Mouse (Mus musculus) testis, adult 2 months (tissue): ENCODE results near the gene Emp3. TPM values are rescaled to one million over a fixed set of nuclear protein-coding genes. Genes with fewer than 3 reads are reported as not detected.

Source experiments
- H3K27ac ChIP-seq: fragments of 200-500 bp; 2 replicates; pipeline ENCODE4 v1.5.1; 2012; ENCODE audit warnings: low read depth, low read length; ENCODE audit not compliant: control insufficient read depth, insufficient read depth
- H3K27me3 ChIP-seq: fragments of 200-500 bp; 2 replicates; pipeline ENCODE4 v1.6.1; 2012; ENCODE audit warnings: mild to moderate bottlenecking, low read length, moderate library complexity; ENCODE audit not compliant: control insufficient read depth, insufficient read depth
- H3K36me3 ChIP-seq: fragments of 200-500 bp; 2 replicates; pipeline ENCODE4 v1.6.1; 2012; ENCODE audit warnings: mild to moderate bottlenecking, low read length; ENCODE audit not compliant: control insufficient read depth, insufficient read depth
- H3K4me1 ChIP-seq: fragments of 200-500 bp; 2 replicates; pipeline ENCODE4 v1.6.1; 2012; ENCODE audit warnings: low read length; ENCODE audit not compliant: control insufficient read depth, insufficient read depth
- H3K4me3 ChIP-seq: fragments of 200-500 bp; 2 replicates; pipeline ENCODE4 v1.5.1; 2012; ENCODE audit warnings: low read depth, mild to moderate bottlenecking, low read length, moderate library complexity, mixed read lengths; ENCODE audit not compliant: control insufficient read depth
- CTCF ChIP-seq: fragments of 200-500 bp; IDR thresholded peaks from 2 replicates; pipeline ENCODE4 v1.5.1; 2012; ENCODE audit warnings: low read depth, mild to moderate bottlenecking, inconsistent platforms, low read length, moderate library complexity; ENCODE audit not compliant: control insufficient read depth, insufficient read depth, insufficient replicate concordance
- POLR2A ChIP-seq: fragments of 200-500 bp; IDR thresholded peaks from 2 replicates; pipeline ENCODE4 v1.6.1; 2012; ENCODE audit warnings: low read depth, mild to moderate bottlenecking, inconsistent platforms, low read length, moderate library complexity; ENCODE audit not compliant: control insufficient read depth
- polyA plus RNA-seq: library from polyadenylated mRNA; depleted of rRNA; stranded (reverse); fragments of >200 nt; gene quantifications from 2 replicates; pipeline ENCODE4 v1.2.3, GENCODE M21; 2012; rRNA removed

Gene Emp3
- polyA plus RNA-seq, 1 experiment, result 80.7 TPM

- Histone ChIP-seq H3K4me1 (peaks cover 18% of the 10 kb centered on the region), H3K4me3 (no peak overlapping the region), H3K27ac (no peak overlapping the region), H3K27me3 (no peaks in the 10 kb centered on the region), H3K36me3 (no peaks in the 10 kb centered on the region; the same call in 1 of the 2 replicates)
- TF ChIP-seq CTCF (no peak), POLR2A (no peak)
Observed at GRCm38 (mm10) chr7:45876895-45877294, 44.3 kb downstream of the Emp3 start.

- Histone ChIP-seq H3K4me3 (peak overlapping the region; percentile 94), H3K27me3 (no peaks in the 10 kb centered on the region), H3K27ac (peak overlapping the region; percentile 87), H3K36me3 (no peaks in the 10 kb centered on the region; the same call in 1 of the 2 replicates), H3K4me1 (peaks cover 39% of the 10 kb centered on the region)
- TF ChIP-seq CTCF (no peak), POLR2A (no peak)
Observed at GRCm38 (mm10) chr7:45873061-45873947, 47.9 kb downstream of the Emp3 start.

- TF ChIP-seq POLR2A, result peak; percentile 31; the same call in 1 of the 2 replicates
- TF ChIP-seq CTCF, result peak; percentile 91; the same call in 1 of the 2 replicates
- Histone ChIP-seq H3K27me3 (no peaks in the 10 kb centered on the region), H3K4me1 (peaks cover 44% of the 10 kb centered on the region), H3K36me3 (no peaks in the 10 kb centered on the region; the same call in 1 of the 2 replicates), H3K27ac (peak within 1 kb of the TSS; percentile 87), H3K4me3 (peak within 1 kb of the TSS; percentile 94)
Observed at GRCm38 (mm10) chr7:45872624-45873023, 48.6 kb downstream of the Emp3 start, which contains the start of gene Kdelr1. Gene Kdelr1 (plus strand): TSS chr7:45872772.

- TF ChIP-seq POLR2A, result no peak; the same call in 1 of the 2 replicates
- no peak for TF ChIP-seq CTCF
- H3K4me3 ChIP-seq, result no peak overlapping the region
- no peaks in the 10 kb centered on the region for H3K27me3 ChIP-seq
- no peak overlapping the region for H3K27ac ChIP-seq
- no peaks in the 10 kb centered on the region for H3K36me3 ChIP-seq
- peaks cover 52% of the 10 kb centered on the region for H3K4me1 ChIP-seq
Observed at GRCm38 (mm10) chr7:45870282-45871058, 50.7 kb downstream of the Emp3 start.

- no peaks in the 10 kb centered on the region for H3K36me3 ChIP-seq
- H3K4me3 ChIP-seq, result peak overlapping the region; percentile 8; the same call in 1 of the 2 replicates
- H3K27me3 ChIP-seq, result no peaks in the 10 kb centered on the region
- H3K27ac ChIP-seq, result no peak overlapping the region
- peaks cover 52% of the 10 kb centered on the region for H3K4me1 ChIP-seq
- TF ChIP-seq POLR2A (no peak), CTCF (no peak)
Observed at GRCm38 (mm10) chr7:45869787-45870186, 51.4 kb downstream of the Emp3 start.

GRCm38 (mm10) chr7:45869107-45869670 lies 52.0 kb downstream of the Emp3 start:
- H3K4me3 ChIP-seq, result no peak overlapping the region
- H3K27me3 ChIP-seq, result no peaks in the 10 kb centered on the region

More at GRCm38 (mm10) chr7:45869107-45869670, 52.0 kb downstream of the Emp3 start:
- H3K4me1 ChIP-seq, result peaks cover 51% of the 10 kb centered on the region
- TF ChIP-seq POLR2A (no peak), CTCF (no peak)
- H3K36me3 ChIP-seq, result no peaks in the 10 kb centered on the region
- H3K27ac ChIP-seq, result no peak overlapping the region

Other genes starting within 250 kb of the Emp3 start
- 6.5 and 10.8 TPM in 2 replicates for gene Ntn5, start 237.4 kb downstream of the Emp3 start, polyA plus RNA-seq
- gene Sec1, start 227.0 kb downstream of the Emp3 start, polyA plus RNA-seq, result 61.0 and 71.6 TPM in 2 replicates
- 2.3 and 3.3 TPM in 2 replicates for gene Car11, start 221.6 kb downstream of the Emp3 start, polyA plus RNA-seq
- gene Dbp, start 216.3 kb downstream of the Emp3 start, polyA plus RNA-seq, result 11.2 and 12.9 TPM in 2 replicates
- 517 and 652 TPM in 2 replicates for gene Rpl18, start 205.9 kb downstream of the Emp3 start, polyA plus RNA-seq
- 33.4 and 34.6 TPM in 2 replicates for gene Sphk2, start 203.4 kb downstream of the Emp3 start, polyA plus RNA-seq
- 145 and 176 TPM in 2 replicates for gene Fam83e, start 200.2 kb downstream of the Emp3 start, polyA plus RNA-seq
- gene Spaca4, start 195.6 kb downstream of the Emp3 start, polyA plus RNA-seq, result 589 and 614 TPM in 2 replicates
- gene Lmtk3, start 137.7 kb downstream of the Emp3 start, polyA plus RNA-seq, result 23.1 and 26.1 TPM in 2 replicates
- 8.8 and 9.5 TPM in 2 replicates for gene Sult2b1, start 136.7 kb downstream of the Emp3 start, polyA plus RNA-seq
- 149 and 166 TPM in 2 replicates for gene Cyth2, start 106.8 kb downstream of the Emp3 start, polyA plus RNA-seq
- gene Kcnj14, start 96.6 kb downstream of the Emp3 start, polyA plus RNA-seq, result 0.06 and 0.11 TPM in 2 replicates
- 11.2 and 12.1 TPM in 2 replicates for gene Grwd1, start 90.5 kb downstream of the Emp3 start, polyA plus RNA-seq
- 67.4 and 82.4 TPM in 2 replicates for gene Kdelr1, start 48.6 kb downstream of the Emp3 start, polyA plus RNA-seq
- 21.1 and 22.3 TPM in 2 replicates for gene Grin2d, start 43.0 kb downstream of the Emp3 start, polyA plus RNA-seq
- gene Syngr4, start 24.7 kb downstream of the Emp3 start, polyA plus RNA-seq, result 758 and 764 TPM in 2 replicates
- gene Tmem143, start 24.5 kb downstream of the Emp3 start, polyA plus RNA-seq, result 8.1 and 8.8 TPM in 2 replicates
- gene Ccdc114, start 2.7 kb upstream of the Emp3 start, polyA plus RNA-seq, result 19.7 and 26.2 TPM in 2 replicates
- gene Abcc6, start 108.9 kb upstream of the Emp3 start, polyA plus RNA-seq, result 0.67 and 1.0 TPM in 2 replicates
- gene Nomo1, start 112.3 kb upstream of the Emp3 start, polyA plus RNA-seq, result 48.7 and 49.8 TPM in 2 replicates
- 1.3 and 1.7 TPM in 2 replicates for gene Kcnj11, start 179.4 kb upstream of the Emp3 start, polyA plus RNA-seq